Mouse (Mus musculus) CH12.LX (cell line): ENCODE data around the gene Pkdrej. TPM values are rescaled to one million over a fixed set of nuclear protein-coding genes. Genes with fewer than 3 reads are reported as not detected.

Experiments
- DNase-seq: peaks from one replicate; pipeline ENCODE4 v3.0.0-alpha.2; 2013; ENCODE audit errors: extremely low read depth
- H3K27ac ChIP-seq: 2 replicates; pipeline ENCODE4 v1.5.1; 2012; ENCODE audit warnings: low read depth, mild to moderate bottlenecking, control low read depth, moderate library complexity; ENCODE audit not compliant: insufficient read depth
- H3K27me3 ChIP-seq: replicated peaks from 2 replicates; pipeline ENCODE3; 2012; ENCODE audit warnings: inconsistent platforms
- H3K36me3 ChIP-seq, 2 experiments: replicated peaks in 1 of 2; 2 replicates each; pipeline versions ENCODE3 to v1.6.1; 2012; ENCODE audit warnings: inconsistent platforms in 1 of 2, low read length in 1 of 2, mild to moderate bottlenecking in 1 of 2, mixed read lengths in 1 of 2, moderate library complexity in 1 of 2; ENCODE audit not compliant: control insufficient read depth in 1 of 2, insufficient read depth in 1 of 2
- H3K4me1 ChIP-seq, 2 experiments: 2 replicates each; pipeline ENCODE4 v1.6.1; 2012; ENCODE audit warnings: inconsistent platforms in 1 of 2, moderate library complexity in 1 of 2; ENCODE audit not compliant: insufficient read depth in 2 of 2, control insufficient read depth in 1 of 2
- H3K4me2 ChIP-seq: 2 replicates; pipeline ENCODE4 v1.6.1; 2012; ENCODE audit warnings: low read depth, mild to moderate bottlenecking, control low read depth; ENCODE audit not compliant: poor library complexity, insufficient read depth, severe bottlenecking
- H3K4me3 ChIP-seq, 3 experiments: fragments of 150-350 bp in 1 of 3; sonication (generic) in 1 of 3; replicated peaks in 1 of 3; 2 replicates each; pipeline versions ENCODE3 to v1.5.1; 2011 to 2012; ENCODE audit warnings: low read depth in 2 of 3, low read length in 2 of 3, mild to moderate bottlenecking in 2 of 3, moderate library complexity in 2 of 3, control low read depth in 1 of 3, improper control_type of control experiment in 1 of 3, inconsistent platforms in 1 of 3, mixed read lengths in 1 of 3; ENCODE audit not compliant: poor library complexity in 1 of 3
- H3K79me2 ChIP-seq: replicated peaks from 2 replicates; pipeline ENCODE4 v1.6.1; 2012; ENCODE audit warnings: mild to moderate bottlenecking, moderate library complexity; ENCODE audit not compliant: control insufficient read depth, poor library complexity, insufficient read depth, severe bottlenecking; ENCODE audit errors: extremely low read depth
- H3K9ac ChIP-seq: 2 replicates; pipeline ENCODE4 v1.6.1; 2012; ENCODE audit warnings: low read depth, mild to moderate bottlenecking, control low read depth, moderate library complexity; ENCODE audit not compliant: insufficient read depth
- H3K9me3 ChIP-seq: replicated peaks from 2 replicates; pipeline ENCODE3; 2012; ENCODE audit warnings: low read length, inconsistent platforms, mixed read lengths
- BHLHE40 ChIP-seq: IDR thresholded peaks from 2 replicates; pipeline ENCODE4 v1.6.1; 2011; ENCODE audit warnings: mild to moderate bottlenecking, low read depth, low read length, improper control_type of control experiment
- CHD1 ChIP-seq: IDR thresholded peaks from 2 replicates; pipeline ENCODE4 v1.6.1; 2012; ENCODE audit warnings: low read depth, low read length, improper control_type of control experiment, inconsistent platforms
- CHD2 ChIP-seq: IDR thresholded peaks from 2 replicates; pipeline ENCODE4 v1.6.1; 2011; ENCODE audit warnings: low read length, improper control_type of control experiment
- CTCF ChIP-seq, 2 experiments: IDR thresholded peaks in 1 of 2; conservative IDR thresholded peaks in 1 of 2; 2 replicates each; pipeline ENCODE4 v1.5.1; 2011 to 2012; ENCODE audit warnings: low read depth in 2 of 2, low read length in 2 of 2, improper control_type of control experiment in 1 of 2, inconsistent platforms in 1 of 2, mild to moderate bottlenecking in 1 of 2, moderate library complexity in 1 of 2
- EP300 ChIP-seq: IDR thresholded peaks from 2 replicates; pipeline ENCODE4 v1.6.1; 2011; ENCODE audit warnings: low read length, improper control_type of control experiment
- GABPA ChIP-seq: IDR thresholded peaks from 2 replicates; pipeline ENCODE4 v1.6.1; 2012; ENCODE audit warnings: low read depth, low read length, improper control_type of control experiment, inconsistent platforms; ENCODE audit not compliant: insufficient replicate concordance
- HCFC1 ChIP-seq: IDR thresholded peaks from 2 replicates; pipeline ENCODE4 v1.6.1; 2012; ENCODE audit warnings: low read depth, mild to moderate bottlenecking, inconsistent platforms, low read length, improper control_type of control experiment
- JUN ChIP-seq: IDR thresholded peaks from 2 replicates; pipeline ENCODE4 v1.6.1; 2011; ENCODE audit warnings: low read depth, mild to moderate bottlenecking, low read length, improper control_type of control experiment, moderate library complexity; ENCODE audit not compliant: insufficient read depth
- MAFK ChIP-seq: IDR thresholded peaks from 2 replicates; pipeline ENCODE4 v1.6.1; 2011; ENCODE audit warnings: low read length, improper control_type of control experiment; ENCODE audit not compliant: insufficient replicate concordance
- MAX ChIP-seq: IDR thresholded peaks from 2 replicates; pipeline ENCODE4 v1.6.1; 2011; ENCODE audit warnings: low read length, improper control_type of control experiment
- MAZ ChIP-seq: IDR thresholded peaks from 2 replicates; pipeline ENCODE4 v1.6.1; 2012; ENCODE audit warnings: low read depth, mild to moderate bottlenecking, inconsistent platforms, low read length, improper control_type of control experiment, moderate library complexity
- MEF2A ChIP-seq: IDR thresholded peaks from 2 replicates; pipeline ENCODE4 v1.6.1; 2014; ENCODE audit warnings: low read depth, mild to moderate bottlenecking, inconsistent platforms, low read length, improper control_type of control experiment, borderline replicate concordance
- MYC ChIP-seq: IDR thresholded peaks from 2 replicates; pipeline ENCODE4 v1.6.1; 2011; ENCODE audit warnings: low read depth, mild to moderate bottlenecking, improper control_type of control experiment, low read length
- NRF1 ChIP-seq: IDR thresholded peaks from 2 replicates; pipeline ENCODE4 v1.6.1; 2014; ENCODE audit warnings: low read depth, mild to moderate bottlenecking, inconsistent platforms, low read length, improper control_type of control experiment, moderate library complexity
- PAX5 ChIP-seq: IDR thresholded peaks from 2 replicates; pipeline ENCODE4 v1.6.1; 2012; ENCODE audit warnings: low read length, inconsistent platforms, mixed read lengths
- RAD21 ChIP-seq: IDR thresholded peaks from 2 replicates; pipeline ENCODE4 v1.6.1; 2011; ENCODE audit warnings: low read depth, mild to moderate bottlenecking, low read length, improper control_type of control experiment, moderate library complexity
- SMC3 ChIP-seq: IDR thresholded peaks from 2 replicates; pipeline ENCODE4 v1.6.1; 2011; ENCODE audit warnings: low read depth, low read length, improper control_type of control experiment
- TBP ChIP-seq: conservative IDR thresholded peaks from 2 replicates; pipeline ENCODE4 v1.6.1; 2011; ENCODE audit warnings: low read depth, low read length, improper control_type of control experiment
- TCF12 ChIP-seq: IDR thresholded peaks from 2 replicates; pipeline ENCODE4 v1.6.1; 2014; ENCODE audit warnings: low read depth, mild to moderate bottlenecking, inconsistent platforms, low read length, improper control_type of control experiment
- USF2 ChIP-seq: conservative IDR thresholded peaks from 2 replicates; pipeline ENCODE4 v1.6.1; 2011; ENCODE audit warnings: low read depth, low read length, improper control_type of control experiment
- ZKSCAN1 ChIP-seq: IDR thresholded peaks from 2 replicates; pipeline ENCODE4 v1.6.1; 2012; ENCODE audit warnings: low read depth, inconsistent platforms, low read length, improper control_type of control experiment, borderline replicate concordance
- ZNF384 ChIP-seq: IDR thresholded peaks from 2 replicates; pipeline ENCODE4 v1.6.1; 2012; ENCODE audit warnings: low read depth, low read length, improper control_type of control experiment, inconsistent platforms
- dilution Hi-C: fragments of 300-500 bp; cut with MboI; formaldehyde crosslinking; loops from 2 replicates; pipeline ENCODE4 v1.14.3; 2020; ENCODE audit warnings: low sequenced_read_pairs; ENCODE audit not compliant: extremely low pct_unique_long_range_greater_than_20kb, extremely low pct_ligation_motif_present
- in situ Hi-C: fragments of 300-500 bp; cut with MboI; formaldehyde crosslinking; loops from 3 replicates; pipeline ENCODE4 v1.14.3; 2019; ENCODE audit warnings: low sequenced_read_pairs, low pct_ligation_motif_present, low pct_unique_long_range_greater_than_20kb, mixed read lengths
- polyA plus RNA-seq: library from polyadenylated mRNA; unstranded; fragments of >175 nt; gene quantifications from 2 replicates; pipeline ENCODE4 v1.2.1, GENCODE M21; 2012; ENCODE audit warnings: low read depth; ENCODE audit not compliant: insufficient read length
- total RNA-seq, 2 experiments: library from RNA; depleted of rRNA; stranded (reverse); fragments of 300-350 nt in 1 of 2; fragments of >200 nt in 1 of 2; gene quantifications; 2 replicates each; pipeline ENCODE4 v1.2.3; 2012 to 2014

The Pkdrej gene
- total and polyA plus RNA-seq, 3 experiments: not detected

- H3K4me2 ChIP-seq: no peak overlapping the region
- no peak overlapping the region for H3K4me3 ChIP-seq
- no peak for DNase-seq
- H3K9ac ChIP-seq: no peak overlapping the region
- dilution Hi-C loops (no loop called here), in situ Hi-C loops (no loop called here)
- H3K27ac ChIP-seq: no peak overlapping the region
- peaks cover 4% of the 10 kb centered on the region for H3K9me3 ChIP-seq
- no peak for TF ChIP-seq MAZ
- TF ChIP-seq CHD2: no peak
- TF ChIP-seq PAX5: no peak
- no peak for TF ChIP-seq BHLHE40
- no peak for TF ChIP-seq MYC
- no peak for TF ChIP-seq RAD21
- no peak for TF ChIP-seq HCFC1
- TF ChIP-seq TBP: no peak
- no peak for TF ChIP-seq ZNF384
- peaks cover 6% of the 10 kb centered on the region in 2 experiments; a peak in 3 of 4 replicates for H3K4me1 ChIP-seq
- peaks cover 38% of the 10 kb centered on the region for H3K27me3 ChIP-seq
- no peaks in the 10 kb centered on the region for H3K36me3 ChIP-seq
- H3K79me2 ChIP-seq: no peaks in the 10 kb centered on the region
These were observed 33.5 kb downstream of the Pkdrej start for GRCm38 (mm10) chr15:85788051-85788450.

- no peak for DNase-seq
- Histone ChIP-seq H3K4me2 (no peak overlapping the region), H3K79me2 (no peaks in the 10 kb centered on the region), H3K4me1 (peaks cover 6% of the 10 kb centered on the region in 2 experiments; a peak in 3 of 4 replicates), H3K27ac (no peak overlapping the region), H3K36me3 (no peaks in the 10 kb centered on the region), H3K9ac (no peak overlapping the region), H3K27me3 (peaks cover 38% of the 10 kb centered on the region), H3K9me3 (peaks cover 5% of the 10 kb centered on the region), H3K4me3 (no peak overlapping the region)
- no peak for TF ChIP-seq TCF12
- no peak for TF ChIP-seq ZKSCAN1
- no peak for TF ChIP-seq CHD1
- TF ChIP-seq TBP: no peak
- TF ChIP-seq GABPA: no peak
- no peak for TF ChIP-seq CTCF (conservative IDR thresholded peaks at IDR 0.05 in 1 of 2, IDR thresholded peaks at IDR 0.05 in 1 of 2; ENCODE audit: low read depth in 2 of 2, low read length in 2 of 2)
- no peak for TF ChIP-seq MAFK
- no peak for TF ChIP-seq EP300
- no peak for TF ChIP-seq MEF2A
- no peak for TF ChIP-seq MYC
- no peak for TF ChIP-seq NRF1
- no peak for TF ChIP-seq SMC3
- no peak for TF ChIP-seq USF2
- TF ChIP-seq PAX5: no peak
- no peak for TF ChIP-seq JUN
- no peak for TF ChIP-seq MAX
- in situ Hi-C loops (no loop called here), dilution Hi-C loops (no loop called here)
These were observed 34.1 kb downstream of the Pkdrej start for GRCm38 (mm10) chr15:85787482-85787881.
